ENCODE assay signal across 8 mouse cellular contexts in the genomic region with DNA sequence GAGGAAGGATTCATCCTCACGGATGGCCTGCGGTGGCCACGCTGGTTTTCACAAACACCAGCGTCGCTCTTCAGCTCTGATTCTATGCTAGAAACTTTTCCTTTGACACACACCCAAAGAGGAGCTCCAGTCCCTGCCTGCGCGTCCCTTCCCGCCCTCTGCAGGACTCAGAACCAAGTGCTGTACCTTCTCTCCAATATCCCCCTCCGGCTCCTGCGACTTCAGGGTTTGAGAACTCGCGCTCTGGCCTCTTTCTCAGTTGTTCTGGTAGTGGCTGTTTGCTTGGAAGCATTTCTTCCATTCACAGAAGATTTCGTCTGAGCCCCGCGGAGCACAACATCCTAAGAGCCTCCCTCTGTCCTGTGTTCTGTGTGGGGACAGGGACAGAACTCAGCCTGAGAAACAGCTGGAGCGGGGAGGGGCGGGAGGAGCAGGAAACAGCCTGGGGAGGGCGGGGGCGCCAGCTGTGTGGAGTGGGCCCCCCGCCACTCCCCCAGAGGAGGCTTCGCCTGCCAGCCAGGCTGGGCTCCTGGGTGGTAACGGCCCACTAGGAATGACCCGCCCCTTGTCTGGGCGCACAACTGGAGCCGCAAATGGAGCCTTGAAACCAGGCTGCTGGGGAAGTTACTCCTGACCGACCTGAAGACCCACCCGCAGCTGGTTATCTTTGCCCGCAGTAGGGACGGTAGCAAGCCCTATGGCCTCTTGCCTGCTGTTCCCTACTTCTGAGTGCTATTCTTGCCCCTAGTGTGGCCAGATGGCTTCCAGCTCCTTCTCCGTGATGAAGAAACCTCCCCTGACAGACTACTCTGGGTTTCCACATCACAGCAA. TPM values are rescaled to one million over a fixed set of nuclear protein-coding genes. Genes with fewer than 3 reads are reported as not detected.
DNase-seq lines count a peak whose midpoint lies in the region; ATAC-seq lines count a peak whose summit lies in the region.

A gene (minus strand): TSS at position 392 of the 831 bp plus-strand sequence.

- WGBS in intestine, embryonic 14.5 days: 7% methylated on average over 30 of the region's 30 CpGs
- 3% methylated on average over 30 of the region's 30 CpGs for WGBS in lung, embryonic 16.5 days

- no peaks in the 10 kb centered on the region for H3K36me3 ChIP-seq in intestine, embryonic 14.5 days (ENCODE audit: control insufficient read depth, insufficient read depth, low read length)
- no peaks in the 10 kb centered on the region for H3K36me3 ChIP-seq in lung, embryonic 16.5 days (ENCODE audit: control insufficient read depth, insufficient read depth, low read length)

- ATAC-seq in intestine, embryonic 14.5 days (replicated peaks; ENCODE audit: low FRiP score, low TSS enrichment, low read depth): no peak
- peak; percentile 83 for ATAC-seq in lung, embryonic 16.5 days (ENCODE audit: low read depth)

- H3K27ac ChIP-seq in brown adipose tissue, adult 24 weeks (replicated peaks; ENCODE audit: low read depth, low read length): peak within 1 kb of the TSS; percentile 87
- H3K27ac ChIP-seq in intestine, embryonic 14.5 days (ENCODE audit: low read depth): no peak within 1 kb of the TSS
- peak within 1 kb of the TSS; percentile 85 for H3K27ac ChIP-seq in lung, embryonic 16.5 days (ENCODE audit: low read length)

- H3K27me3 ChIP-seq in intestine, embryonic 14.5 days (replicated peaks; ENCODE audit: control insufficient read depth, insufficient read depth, low read length): 0 out of 2 replicates have a peak, but pooled peaks cover 3% of the 10 kb centered on the region
- H3K27me3 ChIP-seq in lung, embryonic 16.5 days (ENCODE audit: control insufficient read depth, insufficient read depth, low read depth, low read length): no peaks in the 10 kb centered on the region

- peak within 1 kb of the TSS; percentile 8; the same call in 1 of the 2 replicates for H3K9ac ChIP-seq in intestine, embryonic 14.5 days (ENCODE audit: low read length)
- H3K9ac ChIP-seq in lung, embryonic 16.5 days (ENCODE audit: low read length): peak within 1 kb of the TSS; percentile 73

- DNase-seq in ZHBTc4 (ENCODE audit: low read depth, low spot score): peak; percentile 45
- DNase-seq in gonadal fat pad, adult 2 months (ENCODE audit: low read depth): no peak
- no peak for DNase-seq in intestine, embryonic 14.5 days (ENCODE audit: low spot score)
- DNase-seq in skeletal muscle tissue, adult 2 months (ENCODE audit: low read depth, low spot score): peak; percentile 62
- DNase-seq in spleen, adult 12 weeks (ENCODE audit: low spot score): no peak
- no peak for DNase-seq in thymus, postnatal 25 days

- peak within 1 kb of the TSS; percentile 47 for H3K4me2 ChIP-seq in intestine, embryonic 14.5 days (ENCODE audit: low read length)
- peak within 1 kb of the TSS; percentile 59 for H3K4me2 ChIP-seq in lung, embryonic 16.5 days (ENCODE audit: low read depth, low read length)

- H3K9me3 ChIP-seq in intestine, embryonic 14.5 days (ENCODE audit: control insufficient read depth, low read length): no peaks in the 10 kb centered on the region
- no peaks in the 10 kb centered on the region for H3K9me3 ChIP-seq in lung, embryonic 16.5 days (ENCODE audit: control insufficient read depth, low read length)

- peak within 1 kb of the TSS; percentile 57 for H3K4me3 ChIP-seq in brown adipose tissue, adult 24 weeks (ENCODE audit: insufficient read depth, low read depth, low read length)
- H3K4me3 ChIP-seq in intestine, embryonic 14.5 days (ENCODE audit: low read depth, low read length): peak within 1 kb of the TSS; percentile 23
- H3K4me3 ChIP-seq in lung, embryonic 16.5 days (ENCODE audit: low read length): peak within 1 kb of the TSS; percentile 55

- no peaks in the 10 kb centered on the region for H3K4me1 ChIP-seq in brown adipose tissue, adult 24 weeks (ENCODE audit: control insufficient read depth, insufficient read depth, insufficient read length, low read length)
- peaks cover 19% of the 10 kb centered on the region for H3K4me1 ChIP-seq in intestine, embryonic 14.5 days (replicated peaks; ENCODE audit: control insufficient read depth, insufficient read depth, low read length)
- peaks cover 11% of the 10 kb centered on the region for H3K4me1 ChIP-seq in lung, embryonic 16.5 days (replicated peaks; ENCODE audit: control insufficient read depth, insufficient read depth, low read length)

RNA-seq across cellular contexts. Expression of the gene that starts here (rescaled TPM):
- polyA plus RNA-seq in brown adipose tissue, adult 24 weeks (2012; ENCODE audit: insufficient read depth, insufficient read length, missing spikeins): 10.9 and 17.4 TPM in 2 replicates
- polyA plus RNA-seq in gonadal fat pad, adult 2 months (2012; rRNA removed): 75.4 and 80.8 TPM in 2 replicates
- 1.6 and 2.4 TPM in 2 replicates for polyA plus RNA-seq in intestine, embryonic 14.5 days (2014; fragmentation: Nextera tagmentation; extraction: Ambion mirVana)
- 14.0 and 17.9 TPM in 2 replicates for polyA plus RNA-seq in lung, embryonic 16.5 days (2015; fragmentation: Nextera tagmentation; extraction: Ambion mirVana)

Comparison
In these comparisons a context has a peak if more than half of its experiments do, and no peak if none do; other contexts are left out.
1. DNase-seq: peak in ZHBTc4 (single experiment) and skeletal muscle tissue, adult 2 months (single experiment); none in gonadal fat pad, adult 2 months (single experiment), intestine, embryonic 14.5 days (single experiment), spleen, adult 12 weeks (single experiment) and thymus, postnatal 25 days (single experiment).
2. Peak in every context shown above with its lines, with median percentiles within 50 percentile points of each other: H3K4me3 ChIP-seq.